Mouse (Mus musculus) thymus, adult 2 months (tissue): Measurements from ENCODE around the gene Dab2ip.

Source experiments
- CTCF ChIP-seq: fragments of 200-500 bp; IDR thresholded peaks from 2 replicates; pipeline ENCODE4 v1.5.1; 2012; ENCODE audit warnings: mild to moderate bottlenecking, control low read depth, low read length, moderate library complexity, borderline replicate concordance; ENCODE audit not compliant: control insufficient read depth, poor library complexity, insufficient read depth; ENCODE audit errors: extremely low read depth
- POLR2A ChIP-seq: fragments of 200-500 bp; IDR thresholded peaks from 2 replicates; pipeline ENCODE4 v1.6.1; 2012; ENCODE audit warnings: mild to moderate bottlenecking, low read length, control low read depth, moderate library complexity; ENCODE audit not compliant: control insufficient read depth, poor library complexity, insufficient read depth; ENCODE audit errors: extremely low read depth

DNA sequence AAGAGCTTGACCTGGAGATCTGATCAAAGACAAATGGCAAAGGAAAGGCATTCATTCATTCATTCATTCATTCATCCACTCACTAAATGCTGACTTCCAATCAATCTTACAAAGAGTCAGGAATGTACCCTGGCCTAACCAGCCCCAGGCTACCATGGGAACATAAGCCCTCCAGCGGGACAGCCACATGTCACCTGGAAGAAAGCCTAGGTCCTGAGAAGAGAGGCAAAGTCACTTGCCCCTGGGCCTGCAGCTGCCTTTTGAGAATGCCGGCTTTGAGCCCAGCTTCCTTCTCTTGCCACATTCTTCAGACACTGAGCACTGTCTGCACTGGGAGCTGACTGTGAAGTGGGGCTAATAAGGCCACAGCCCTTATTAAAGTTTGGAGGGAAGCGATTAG, 56.3 kb downstream of the Dab2ip start:
- TF ChIP-seq POLR2A (no peak), CTCF (no peak)
